Mouse (Mus musculus): ENCODE results near the gene Efcab8. TPM values are rescaled to one million over a fixed set of nuclear protein-coding genes. Genes with fewer than 3 reads are reported as not detected.
"Not testable (repeated sequence)": the region's sequence is repeated elsewhere in the genome, so short reads cannot be mapped to it uniquely, and the experiment has no call there.

Efcab8 gene
- polyA plus RNA-seq, 1 experiment = 0.07 TPM

DNA sequence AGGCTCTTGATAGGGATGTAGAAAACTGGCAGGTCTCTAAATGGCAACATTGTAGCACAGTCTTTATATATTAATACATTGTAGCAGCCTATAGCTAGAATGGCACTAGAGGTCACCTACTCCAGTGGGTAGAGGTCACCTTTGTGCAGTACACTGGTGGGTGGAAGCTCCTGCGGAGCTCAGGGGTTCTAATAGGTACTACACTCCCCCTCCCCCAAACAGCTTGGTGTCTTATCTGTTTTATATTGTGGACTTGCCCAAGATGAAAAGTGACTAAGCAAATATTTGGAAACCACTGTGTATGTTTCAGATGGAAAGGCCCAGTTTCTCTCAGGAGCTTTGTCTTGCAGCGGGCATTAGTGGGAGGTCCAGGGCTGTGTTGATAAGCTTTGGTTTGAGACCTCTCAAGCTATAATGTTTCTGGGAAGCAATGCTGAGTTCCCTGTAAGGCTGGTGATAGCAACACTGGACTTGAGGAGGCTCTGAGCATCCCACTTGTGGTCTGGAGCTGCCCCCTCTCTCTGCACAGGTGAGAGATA lies 42.3 kb downstream of the Efcab8 start:
- 44% methylated on average over 2 of the region's 2 CpGs for WGBS
- no peak for DNase-seq (ENCODE audit: low read depth, low spot score)

DNA sequence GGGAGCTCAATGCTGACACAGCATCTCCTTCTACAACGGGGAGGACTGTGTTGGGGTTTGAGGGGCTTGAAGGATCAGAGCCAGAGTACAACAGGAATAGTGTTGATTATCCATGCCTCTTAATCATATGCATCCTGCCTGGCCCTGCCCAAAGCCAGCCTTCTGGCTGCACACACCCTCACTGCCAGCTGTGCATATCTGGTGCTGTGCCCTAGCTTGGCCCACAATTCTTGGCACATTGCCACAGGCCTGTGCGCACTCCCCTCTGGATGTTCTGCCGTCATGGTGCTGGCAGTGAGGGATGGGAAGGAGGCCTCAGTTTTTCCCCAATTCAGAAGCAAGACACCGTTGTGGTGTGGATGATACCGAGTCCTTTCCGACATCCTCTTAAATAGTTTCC lies 44.9 kb downstream of the Efcab8 start:
- WGBS = 60% methylated on average over 6 of the region's 6 CpGs
- DNase-seq (ENCODE audit: low read depth, low spot score) = no peak

DNA sequence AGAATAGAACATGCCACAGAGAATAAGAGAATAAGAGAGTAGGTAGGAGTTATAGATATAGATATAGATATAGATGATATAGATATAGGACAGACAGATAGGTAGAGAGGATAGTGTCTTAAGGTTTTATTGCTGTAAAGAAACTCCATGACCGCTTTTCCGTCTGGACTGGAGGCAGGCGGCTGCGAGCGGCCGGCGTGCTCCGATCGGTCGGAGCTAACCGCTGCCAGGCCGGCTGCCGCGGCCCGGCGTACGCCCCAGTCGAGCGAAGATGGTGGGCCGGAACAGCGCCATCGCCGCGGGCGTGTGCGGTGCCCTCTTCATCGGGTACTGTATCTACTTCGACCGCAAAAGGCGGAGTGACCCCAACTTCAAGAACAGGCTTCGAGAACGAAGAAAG lies 46.2 kb downstream of the Efcab8 start:
- 59% methylated on average over 32 of the region's 32 CpGs for WGBS
- not testable (repeated sequence) for DNase-seq (ENCODE audit: low read depth, low spot score)

DNA sequence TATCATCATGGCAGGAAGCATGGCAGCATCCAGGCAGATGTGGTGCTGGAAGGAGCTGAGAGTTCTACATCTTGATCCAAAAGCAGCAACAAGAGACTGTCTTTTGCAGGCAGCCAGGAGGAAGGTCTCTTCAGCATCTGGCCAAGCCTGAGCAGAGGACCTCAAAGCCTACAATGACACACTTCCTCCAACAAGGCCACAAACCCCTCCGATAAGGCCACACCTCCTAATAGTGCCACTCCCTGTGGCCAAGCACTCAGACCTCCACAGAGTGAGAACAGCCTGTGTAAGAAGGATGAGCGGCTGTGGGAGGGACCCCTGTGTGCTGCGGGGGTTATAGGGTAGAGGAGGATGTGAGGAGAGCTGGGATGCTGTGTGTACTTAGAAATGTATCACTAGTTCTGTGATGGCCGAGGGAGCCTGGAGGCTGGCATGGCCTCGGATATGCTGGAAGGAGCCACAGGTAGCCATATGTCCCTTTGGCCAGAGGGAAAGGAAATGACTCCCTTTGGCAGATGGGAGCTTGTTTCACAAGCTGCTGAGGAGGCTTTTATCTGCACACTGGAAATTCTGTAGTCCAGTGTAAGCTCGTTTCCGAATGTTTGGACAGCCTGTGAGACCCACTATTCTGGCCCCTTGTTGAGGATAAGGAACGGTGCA lies 47.6 kb downstream of the Efcab8 start:
- DNase-seq (ENCODE audit: low read depth, low spot score) = no peak
- WGBS = 75% methylated on average over 8 of the region's 8 CpGs

DNA sequence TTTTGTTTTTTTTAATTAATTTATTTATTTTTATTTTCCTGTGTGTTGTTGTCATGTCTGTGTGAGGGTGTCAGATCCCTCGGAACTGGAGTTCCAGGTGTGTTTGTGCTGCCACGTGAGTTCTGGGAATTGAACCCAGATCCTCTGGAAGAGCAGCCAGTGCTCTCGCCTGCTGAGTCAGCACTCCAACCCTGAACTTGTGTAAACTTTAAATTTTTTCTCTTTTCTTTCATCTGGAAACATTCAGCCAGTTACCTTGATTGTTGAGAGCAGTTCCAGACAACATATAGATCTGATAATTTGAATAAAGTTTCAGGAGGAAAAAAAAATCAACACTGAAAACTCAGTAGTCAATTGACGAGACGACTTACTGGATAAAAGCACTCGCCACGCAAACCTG lies 49.0 kb downstream of the Efcab8 start:
- WGBS = 79% methylated on average over 7 of the region's 7 CpGs
- DNase-seq (ENCODE audit: low read depth, low spot score) = no peak

DNA sequence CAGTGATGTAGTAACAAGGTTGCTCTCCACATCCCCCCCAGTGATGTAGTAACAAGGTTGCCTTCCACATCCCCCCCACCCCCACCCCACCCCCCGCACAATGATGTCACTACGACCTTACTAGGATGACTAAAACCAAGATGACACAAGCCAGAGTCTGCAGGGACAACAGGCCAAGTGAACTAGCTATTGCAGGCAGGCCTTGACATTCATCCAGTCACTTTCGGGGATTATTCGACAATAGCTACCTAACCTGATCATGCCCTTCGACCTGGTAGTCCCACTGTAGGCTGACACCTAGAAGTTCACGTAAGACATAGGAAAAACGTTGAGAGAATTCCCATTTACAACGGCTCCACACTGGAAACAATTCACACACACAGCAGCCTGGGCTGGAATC lies 53.6 kb downstream of the Efcab8 start:
- no peak for DNase-seq (ENCODE audit: low read depth, low spot score)
- 81% methylated on average over 8 of the region's 8 CpGs for WGBS

DNA sequence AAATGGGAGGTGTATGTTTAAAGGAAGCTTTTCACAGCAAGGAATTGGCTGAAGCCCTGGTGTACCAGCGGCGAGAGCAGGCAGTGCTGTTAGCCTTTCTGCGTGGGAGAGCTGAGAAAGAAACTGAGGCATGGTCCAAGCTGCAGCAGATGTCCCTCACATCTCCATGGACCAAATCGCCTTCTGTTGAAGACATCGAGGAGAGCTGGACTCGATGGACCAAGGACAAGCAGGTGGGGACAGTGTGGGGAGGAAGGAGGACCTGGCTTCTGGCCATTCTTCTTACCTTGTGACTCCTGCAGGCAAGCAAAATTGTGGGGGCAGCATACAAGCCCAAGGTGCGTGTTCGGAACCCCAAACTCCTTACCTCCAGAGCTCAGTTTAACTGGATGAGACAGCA lies 63.1 kb downstream of the Efcab8 start:
- 78% methylated on average over 8 of the region's 8 CpGs for WGBS
- no peak for DNase-seq (ENCODE audit: low read depth, low spot score)

DNA sequence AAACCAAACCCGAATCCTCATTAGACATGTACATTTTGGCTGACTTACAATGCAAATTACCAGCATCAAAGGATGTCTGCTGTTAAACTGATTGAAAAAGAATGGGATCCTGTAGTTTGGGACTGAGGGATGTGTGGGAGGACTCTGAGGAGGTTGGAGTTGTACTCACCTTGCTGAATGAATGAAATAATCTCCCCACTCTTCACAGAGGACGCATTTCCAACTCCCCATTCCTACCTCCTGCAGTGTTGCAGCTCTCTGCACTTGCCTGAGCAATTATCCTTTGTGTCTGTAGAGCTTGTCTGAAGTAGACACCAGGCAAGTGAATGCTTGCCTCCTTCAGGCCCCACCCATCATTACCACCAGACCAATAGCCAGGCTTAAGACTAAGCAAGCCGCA lies 68.7 kb downstream of the Efcab8 start:
- no peak for DNase-seq (ENCODE audit: low read depth, low spot score)
- 87% methylated on average over 3 of the region's 3 CpGs for WGBS

DNA sequence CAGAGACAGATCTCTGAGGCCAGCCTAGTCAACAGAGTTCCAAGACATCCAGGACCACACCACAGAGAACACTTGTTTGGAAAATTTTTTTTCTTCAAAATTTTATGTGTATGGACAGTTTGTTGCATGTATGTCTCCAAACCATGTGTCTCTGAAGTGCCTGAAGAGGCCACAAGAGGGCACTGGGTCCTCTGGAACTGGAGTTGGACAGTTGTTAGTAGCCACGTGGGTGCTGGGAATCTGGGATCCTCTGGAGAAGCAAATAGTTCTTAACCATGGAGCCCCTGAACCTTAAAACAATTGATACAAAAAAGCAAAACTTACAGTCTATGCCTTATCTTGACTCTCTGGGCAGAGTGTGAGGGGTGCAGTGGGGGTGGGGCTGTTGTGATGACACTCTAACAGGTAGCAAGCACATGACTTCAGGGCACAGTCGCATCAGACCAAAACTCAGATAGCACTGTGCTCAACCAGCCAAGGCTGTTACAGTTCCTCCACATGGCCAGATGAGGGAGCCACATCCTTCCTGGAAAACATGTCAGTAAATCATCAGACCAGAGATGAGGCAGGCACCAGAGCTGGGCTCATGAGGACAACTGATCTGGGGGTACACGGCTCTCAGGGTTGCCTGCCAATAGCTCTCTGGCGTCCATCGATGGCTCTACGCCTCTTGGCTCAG lies 70.8 kb downstream of the Efcab8 start:
- no peak for DNase-seq (ENCODE audit: low read depth, low spot score)
- WGBS = 83% methylated on average over 6 of the region's 6 CpGs

DNA sequence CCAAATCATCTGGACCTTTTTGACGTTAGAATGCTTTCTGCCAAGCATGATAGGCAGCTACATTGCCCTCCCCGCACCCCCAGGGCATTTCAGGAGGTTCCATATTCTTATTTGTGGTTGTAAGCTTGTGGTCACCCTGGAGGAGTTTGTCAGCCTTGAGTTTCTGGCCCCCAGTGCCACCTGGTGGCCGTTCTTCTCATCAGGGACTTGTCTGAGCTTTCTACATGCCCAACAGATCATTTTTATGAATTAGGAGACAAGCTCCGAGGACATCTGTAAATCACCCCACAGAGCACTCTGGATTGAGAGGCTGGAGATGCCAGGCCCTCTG lies 71.3 kb downstream of the Efcab8 start:
- WGBS = 41% methylated on average over 4 of the region's 4 CpGs
- DNase-seq (ENCODE audit: low read depth, low spot score) = peak; percentile 0

DNA sequence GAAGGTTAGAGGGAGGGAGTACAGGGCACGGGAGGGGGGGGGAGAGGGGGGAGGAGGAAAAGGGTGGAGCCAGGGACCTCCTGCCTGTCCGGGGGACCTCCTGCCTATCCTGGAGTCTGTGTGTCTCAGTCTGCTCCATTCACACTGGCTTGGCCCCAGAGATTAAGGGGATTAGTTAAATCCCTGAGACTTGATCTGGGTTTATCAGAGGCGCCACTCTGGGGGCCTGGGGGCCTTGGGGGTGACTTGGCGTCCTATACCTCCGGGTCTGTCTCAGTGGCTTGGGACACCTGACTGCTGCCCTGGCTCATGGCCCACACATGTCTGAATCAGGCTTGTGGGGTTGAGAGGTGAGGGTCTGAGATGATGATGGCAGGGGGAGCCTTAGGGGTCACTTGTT lies 73.8 kb downstream of the Efcab8 start:
- DNase-seq (ENCODE audit: low read depth, low spot score) = no peak
- 21% methylated on average over 5 of the region's 5 CpGs for WGBS

DNA sequence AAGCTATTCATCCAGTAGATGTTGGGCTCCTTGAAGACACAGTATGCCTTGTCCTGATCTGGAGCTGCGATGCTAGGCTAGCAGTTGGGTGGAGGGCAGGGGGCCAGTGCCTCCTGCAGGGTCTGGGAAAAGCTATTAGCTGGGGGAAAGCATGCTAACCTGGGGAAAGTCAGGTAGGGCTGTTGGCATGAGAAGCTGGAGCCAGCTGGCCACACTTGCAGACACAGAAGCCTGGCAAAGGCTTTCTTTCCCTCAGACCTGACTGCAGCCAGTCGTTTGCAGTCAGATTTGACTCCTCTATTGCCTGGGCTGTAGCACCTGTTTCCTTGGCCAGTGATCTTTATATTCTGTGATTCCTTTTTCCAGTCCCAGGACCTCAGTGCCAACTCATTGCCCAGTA lies 79.8 kb downstream of the Efcab8 start:
- 78% methylated on average over 2 of the region's 2 CpGs for WGBS
- no peak for DNase-seq (ENCODE audit: low read depth, low spot score)

DNA sequence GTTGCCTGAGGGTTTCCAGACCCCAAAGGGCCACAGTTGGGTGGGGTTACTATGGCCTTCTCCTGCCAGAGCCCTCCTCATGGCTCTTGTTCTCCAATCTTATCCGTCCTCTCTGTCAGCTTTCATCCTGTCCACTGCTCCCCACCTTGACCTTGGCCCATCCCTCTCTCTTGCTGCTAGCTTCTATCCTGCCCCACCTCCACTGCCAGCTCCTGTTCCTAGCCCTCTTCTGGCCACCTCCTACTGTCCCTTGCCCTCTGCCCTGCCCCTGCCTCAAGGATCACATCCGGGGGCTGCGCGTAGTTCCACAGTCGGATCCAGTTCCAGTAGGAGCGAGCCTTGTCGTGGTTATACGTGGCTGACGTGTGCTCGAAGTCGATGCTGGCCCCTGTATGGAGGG lies 80.6 kb downstream of the Efcab8 start:
- no peak for DNase-seq (ENCODE audit: low read depth, low spot score)

DNA sequence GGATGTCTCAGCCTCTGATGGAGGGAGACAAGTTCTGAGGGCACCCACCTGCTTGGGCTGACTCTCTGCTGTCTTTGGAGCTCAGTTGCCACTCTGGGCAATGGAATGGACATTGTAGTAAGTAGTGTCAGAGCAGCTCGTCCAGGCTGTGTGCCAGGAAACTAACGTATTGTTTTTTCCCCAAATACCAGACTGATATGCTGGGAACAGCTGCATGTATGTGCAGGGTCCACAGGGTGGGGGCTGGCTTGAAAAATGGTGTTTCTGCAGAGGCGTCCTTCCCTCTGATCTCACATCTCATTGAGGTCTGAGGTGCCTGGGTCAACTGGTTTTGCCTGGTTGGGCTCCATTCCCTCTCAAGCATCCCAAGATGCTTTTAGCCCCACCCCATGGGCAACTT lies 81.0 kb downstream of the Efcab8 start:
- WGBS = 53% methylated on average over 3 of the region's 3 CpGs
- DNase-seq (ENCODE audit: low read depth, low spot score) = no peak

More for the DNA sequence above, 80.6 kb downstream of the Efcab8 start:
- WGBS = 86% methylated on average over 11 of the region's 11 CpGs

DNA sequence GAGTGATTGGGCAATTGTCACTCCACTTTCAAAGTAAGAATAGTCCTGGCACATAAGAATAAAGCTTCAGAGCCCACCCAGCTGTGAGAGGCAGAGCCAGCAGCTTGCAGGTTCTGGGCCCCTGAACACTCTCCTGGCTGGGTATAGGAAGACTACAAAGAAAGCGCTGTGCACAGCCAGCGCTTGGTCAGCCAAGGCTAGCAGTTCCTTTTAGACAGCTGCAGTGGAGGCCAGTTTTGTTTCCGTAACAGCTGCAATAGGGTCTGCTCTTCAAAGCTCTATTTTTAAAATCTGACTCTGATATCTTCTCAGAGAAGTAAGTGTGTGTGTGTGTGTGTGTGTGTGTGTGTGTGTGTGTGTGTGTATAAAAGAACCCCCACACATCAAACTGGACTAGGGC lies 82.2 kb downstream of the Efcab8 start:
- DNase-seq (ENCODE audit: low read depth, low spot score) = no peak
- 83% methylated on average over 3 of the region's 3 CpGs for WGBS

DNA sequence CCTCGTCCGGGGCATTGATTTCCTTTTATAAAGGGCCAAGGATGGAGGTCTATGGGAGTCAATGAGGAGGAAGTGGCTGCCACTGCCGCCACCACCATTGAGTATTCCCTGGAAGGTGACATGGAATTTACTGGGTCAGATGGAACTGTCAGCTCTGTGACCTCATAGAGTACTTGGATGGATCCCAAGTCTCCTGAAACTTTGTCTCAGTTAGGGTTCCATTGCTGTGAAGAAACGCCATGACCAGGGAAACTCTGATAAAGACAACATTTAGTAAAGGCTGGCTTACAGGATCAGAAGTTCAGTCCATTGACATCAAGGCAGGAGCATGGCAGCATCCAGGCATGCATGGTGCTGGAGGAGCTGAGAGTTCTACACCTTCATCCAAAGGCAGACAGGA lies 91.3 kb downstream of the Efcab8 start, which contains the start of gene Sun5:
TSS of gene Sun5 (minus strand) at position 101 of the 400 bp plus-strand sequence.
- no peak for DNase-seq (ENCODE audit: low read depth, low spot score)
- WGBS = 88% methylated on average over 4 of the region's 4 CpGs

DNA sequence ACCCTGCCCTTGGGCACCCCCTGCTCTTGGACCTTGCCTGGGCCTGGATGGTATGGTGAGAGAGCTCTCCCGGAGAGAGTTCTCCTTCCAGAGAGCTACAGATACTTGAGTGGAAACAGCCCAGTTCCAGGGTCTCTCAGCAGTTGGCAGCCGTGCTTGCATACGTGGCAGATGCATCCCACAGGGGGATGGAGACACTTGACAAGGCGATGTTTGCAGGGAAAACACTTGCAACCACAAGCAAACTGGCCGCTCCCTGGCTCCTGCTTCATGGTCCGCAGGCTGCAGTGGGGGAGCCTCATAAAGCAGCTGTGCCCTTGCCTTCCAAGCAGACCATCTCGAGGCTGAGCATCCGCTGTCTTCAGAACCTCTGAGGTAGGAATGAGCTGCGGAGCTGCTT lies 95.0 kb downstream of the Efcab8 start, which contains the start of gene Bpifb2:
TSS of gene Bpifb2 (plus strand) at position 301 of the 400 bp plus-strand sequence.
- no peak for DNase-seq (ENCODE audit: low read depth, low spot score)
- 57% methylated on average over 9 of the region's 9 CpGs for WGBS
